Mouse (Mus musculus) hindbrain, embryonic 14.5 days (tissue): Measurements from ENCODE around the gene Hnrnpk. TPM values are rescaled to one million over a fixed set of nuclear protein-coding genes. Genes with fewer than 3 reads are reported as not detected.
"Not testable (repeated sequence)": the region's sequence is repeated elsewhere in the genome, so short reads cannot be mapped to it uniquely, and the experiment has no call there.

Source experiments
- ATAC-seq: fragments of 200-750 bp; cut with Nextera tagmentation; 2 replicates; pipeline ENCODE4 v1.8.0; 2017; ENCODE audit warnings: moderate number of reproducible peaks, mild to moderate bottlenecking, moderate TSS enrichment, moderate library complexity; ENCODE audit not compliant: low FRiP score
- DNase-seq: peaks from one replicate; pipeline ENCODE4 v3.0.0-alpha.2; 2015; ENCODE audit warnings: low spot score
- H3K27ac ChIP-seq: fragments of 300-500 bp; sonication (generic); 2 replicates; pipeline ENCODE4 v1.5.1; 2014; ENCODE audit warnings: mild to moderate bottlenecking, moderate library complexity
- H3K27me3 ChIP-seq: fragments of 300-500 bp; sonication (generic); 2 replicates; pipeline ENCODE4 v1.6.1; 2014; ENCODE audit warnings: mild to moderate bottlenecking, low read length, mixed read lengths; ENCODE audit not compliant: control insufficient read depth, insufficient read depth
- H3K36me3 ChIP-seq: fragments of 300-500 bp; sonication (generic); replicated peaks from 2 replicates; pipeline ENCODE4 v1.6.1; 2014; ENCODE audit not compliant: control insufficient read depth, insufficient read depth
- H3K4me1 ChIP-seq: fragments of 300-500 bp; sonication (generic); replicated peaks from 2 replicates; pipeline ENCODE4 v1.6.1; 2014; ENCODE audit warnings: antibody characterized with exemption, low read length, mixed read lengths; ENCODE audit not compliant: control insufficient read depth, insufficient read depth
- H3K4me2 ChIP-seq: fragments of 300-500 bp; sonication (generic); replicated peaks from 2 replicates; pipeline ENCODE4 v1.6.1; 2014; ENCODE audit warnings: mild to moderate bottlenecking, moderate library complexity
- H3K4me3 ChIP-seq: fragments of 300-500 bp; sonication (generic); replicated peaks from 2 replicates; pipeline ENCODE4 v1.5.1; 2014; ENCODE audit warnings: mild to moderate bottlenecking, low read length
- H3K9ac ChIP-seq: fragments of 300-500 bp; sonication (generic); 2 replicates; pipeline ENCODE4 v1.6.1; 2014
- H3K9me3 ChIP-seq: fragments of 300-500 bp; sonication (generic); 2 replicates; pipeline ENCODE4 v1.6.1; 2016; ENCODE audit warnings: low read length; ENCODE audit not compliant: control insufficient read depth
- WGBS: fragments of 180-500 bp; shearing (Covaris S2); extraction: QIAGEN DNeasy Blood & Tissue Kit; methylation state at CpG from one replicate; pipeline ENCODE4 v1.1.7; 2014; 5-methylcytosine and 5-hydroxymethylcytosine counted together
- polyA plus RNA-seq: library from polyadenylated mRNA; unstranded; fragments of >200 nt; fragmentation: Nextera tagmentation; extraction: Ambion mirVana; gene quantifications from 2 replicates; pipeline ENCODE4 v1.2.1, GENCODE M21; 2014

The Hnrnpk gene
- polyA plus RNA-seq, 1 experiment from 2014 or later = 1,306 TPM

GRCm38 (mm10) chr13:58373153-58373470 is 30.0 kb downstream of the Hnrnpk start:
- Histone ChIP-seq H3K4me3 (no peak overlapping the region), H3K27me3 (no peaks in the 10 kb centered on the region), H3K4me2 (no peak overlapping the region), H3K4me1 (no peaks in the 10 kb centered on the region), H3K9me3 (no peaks in the 10 kb centered on the region), H3K36me3 (no peaks in the 10 kb centered on the region), H3K9ac (no peak overlapping the region), H3K27ac (no peak overlapping the region)
- DNase-seq (no peak), ATAC-seq (no peak)
- 95% methylated on average over 2 of the region's 2 CpGs for WGBS

- no peaks in the 10 kb centered on the region for H3K4me1 ChIP-seq
- no peak for ATAC-seq
These were observed 30.6 kb downstream of the Hnrnpk start for GRCm38 (mm10) chr13:58372278-58373152.

DNA sequence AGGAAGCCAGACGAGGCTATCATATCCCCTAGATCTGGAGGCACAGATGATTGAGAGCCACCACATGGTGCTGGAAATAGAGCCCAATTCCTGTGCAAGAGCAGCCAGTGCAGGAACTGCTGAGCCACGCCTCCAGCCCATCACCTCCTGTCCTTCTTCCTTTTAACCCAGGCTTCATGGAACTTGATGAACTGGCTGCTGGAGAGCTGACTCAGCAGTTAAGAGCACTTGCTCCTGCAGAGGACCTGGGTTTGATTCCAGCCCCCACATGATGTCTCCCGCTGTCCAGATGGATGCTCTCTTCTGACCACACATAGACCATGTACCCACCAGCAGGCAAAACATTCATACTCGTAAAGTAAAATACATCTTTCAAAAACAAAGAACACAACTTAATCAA is 34.3 kb downstream of the Hnrnpk start:
- ATAC-seq (no peak), DNase-seq (no peak)
- 74% methylated on average over 4 of the region's 4 CpGs for WGBS
- H3K36me3 ChIP-seq = no peaks in the 10 kb centered on the region
- H3K9me3 ChIP-seq = no peaks in the 10 kb centered on the region
- no peak overlapping the region for H3K4me2 ChIP-seq
- no peak overlapping the region for H3K4me3 ChIP-seq
- no peaks in the 10 kb centered on the region for H3K4me1 ChIP-seq
- H3K27ac ChIP-seq = no peak overlapping the region
- H3K27me3 ChIP-seq = no peaks in the 10 kb centered on the region
- no peak overlapping the region for H3K9ac ChIP-seq

More at GRCm38 (mm10) chr13:58372278-58373152, 30.6 kb downstream of the Hnrnpk start:
- no peak for DNase-seq
- Histone ChIP-seq H3K27me3 (no peaks in the 10 kb centered on the region), H3K36me3 (no peaks in the 10 kb centered on the region), H3K27ac (no peak overlapping the region), H3K4me2 (no peak overlapping the region), H3K9me3 (no peaks in the 10 kb centered on the region), H3K9ac (no peak overlapping the region), H3K4me3 (no peak overlapping the region)
- WGBS = 84% methylated on average over 5 of the region's 5 CpGs

- no peak for ATAC-seq
- Histone ChIP-seq H3K9me3 (no peaks in the 10 kb centered on the region), H3K27ac (no peak overlapping the region), H3K4me1 (no peaks in the 10 kb centered on the region), H3K4me2 (no peak overlapping the region), H3K9ac (no peak overlapping the region), H3K27me3 (no peaks in the 10 kb centered on the region), H3K4me3 (no peak overlapping the region), H3K36me3 (no peaks in the 10 kb centered on the region)
- 77% methylated on average over 1 of the region's 1 CpGs for WGBS
- no peak for DNase-seq
These were observed 35.5 kb downstream of the Hnrnpk start for GRCm38 (mm10) chr13:58367641-58368040.

- no peaks in the 10 kb centered on the region for H3K4me1 ChIP-seq
- no peaks in the 10 kb centered on the region for H3K27me3 ChIP-seq
- no peak overlapping the region for H3K4me3 ChIP-seq
- no peak for DNase-seq
- ATAC-seq = no peak
- no peak overlapping the region for H3K4me2 ChIP-seq
- H3K27ac ChIP-seq = no peak overlapping the region
- 91% methylated on average over 3 of the region's 3 CpGs for WGBS
- no peaks in the 10 kb centered on the region for H3K36me3 ChIP-seq
- H3K9ac ChIP-seq = no peak overlapping the region
- H3K9me3 ChIP-seq = 0 out of 2 replicates have a peak, but pooled peaks cover 4% of the 10 kb centered on the region
These were observed 36.8 kb downstream of the Hnrnpk start for GRCm38 (mm10) chr13:58366373-58366772.

DNA sequence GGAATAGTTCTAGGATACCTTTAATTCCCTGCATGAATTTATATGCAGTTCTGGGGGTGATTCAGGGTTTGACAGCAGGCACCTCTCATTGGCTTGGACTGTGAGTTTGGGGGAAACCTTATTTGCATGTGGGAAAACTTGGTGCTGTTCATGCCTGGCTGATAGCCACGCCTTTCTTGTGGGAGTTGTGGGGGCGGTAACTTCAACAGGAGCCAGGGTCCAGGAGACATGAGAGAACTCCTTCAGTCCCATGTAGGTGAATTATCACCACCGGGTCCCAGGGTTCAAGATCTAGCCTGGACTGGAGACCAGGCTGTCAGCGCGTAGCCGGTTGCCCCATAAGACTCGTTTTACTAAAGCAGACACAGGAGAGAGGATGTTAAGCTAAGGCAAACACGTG is 38.0 kb downstream of the Hnrnpk start:
- ATAC-seq, H3K27ac ChIP-seq, H3K27me3 ChIP-seq, H3K36me3 ChIP-seq, H3K4me1 ChIP-seq, DNase-seq, H3K4me2 ChIP-seq, H3K4me3 ChIP-seq, H3K9ac ChIP-seq, H3K9me3 ChIP-seq: not testable (repeated sequence)
- WGBS = 84% methylated on average over 8 of the region's 8 CpGs

DNA sequence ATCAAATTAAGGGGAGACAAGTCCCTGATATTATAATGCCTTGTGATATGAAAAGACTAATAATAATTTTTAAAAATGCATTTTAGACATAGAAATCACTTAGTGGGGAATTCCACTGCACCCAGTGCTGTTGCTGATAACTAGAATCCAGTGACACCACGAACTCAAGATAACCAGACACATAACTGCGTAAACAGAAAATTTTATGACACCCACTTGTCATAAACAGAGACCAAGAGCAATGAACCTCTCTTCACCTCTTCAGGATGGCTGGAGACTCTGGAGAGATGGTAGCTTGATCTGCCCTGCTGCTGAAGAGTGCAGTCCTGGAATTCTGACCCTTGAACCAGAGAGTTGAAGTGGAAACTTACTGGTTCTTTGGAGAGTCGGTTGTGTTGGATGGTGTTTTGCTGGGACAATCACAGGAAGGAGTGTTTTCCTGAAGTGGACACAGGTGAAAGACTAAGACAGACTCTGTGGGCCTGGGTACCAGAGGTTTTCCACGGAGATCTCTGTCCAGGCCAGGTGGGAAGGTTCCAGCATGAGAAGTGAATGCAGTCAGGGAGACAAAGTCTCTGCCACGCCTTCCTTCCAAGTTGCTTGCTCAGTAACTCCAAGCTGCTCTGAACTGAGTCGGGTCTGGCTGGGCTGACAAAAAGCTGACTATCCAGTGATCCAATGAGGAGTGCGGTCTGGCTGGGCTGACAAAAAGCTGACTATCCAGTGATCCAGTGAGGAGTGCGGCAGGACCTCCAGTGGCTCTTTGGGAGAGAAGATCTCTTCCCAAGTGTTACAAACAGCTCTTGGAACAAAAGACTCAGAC is 38.6 kb downstream of the Hnrnpk start:
- Histone ChIP-seq H3K4me3 (no peak overlapping the region), H3K9me3 (0 out of 2 replicates have a peak, but pooled peaks cover 4% of the 10 kb centered on the region), H3K9ac (no peak overlapping the region), H3K4me1 (no peaks in the 10 kb centered on the region), H3K27ac (no peak overlapping the region), H3K27me3 (no peaks in the 10 kb centered on the region), H3K4me2 (no peak overlapping the region), H3K36me3 (no peaks in the 10 kb centered on the region)
- ATAC-seq = no peak
- DNase-seq = no peak
- 84% methylated on average over 8 of the region's 8 CpGs for WGBS

DNA sequence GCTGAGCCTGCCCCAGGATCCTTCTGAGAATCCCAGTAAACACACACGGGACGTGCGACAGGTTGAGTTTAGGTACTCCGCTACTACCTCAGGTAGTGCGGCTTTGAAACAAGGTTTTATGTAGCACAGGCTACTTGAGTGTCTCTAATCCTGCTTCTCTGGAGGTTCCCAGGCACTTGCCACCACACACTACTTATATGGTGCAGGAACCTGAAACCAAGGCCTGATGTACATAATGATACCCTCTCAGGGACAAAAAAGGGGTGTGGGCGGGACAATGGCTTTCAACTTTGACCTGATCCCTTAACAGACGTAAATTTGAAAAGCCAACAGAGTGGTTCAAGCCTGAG is 43.9 kb downstream of the Hnrnpk start:
- 3% methylated on average over 7 of the region's 7 CpGs for WGBS
- no peak for ATAC-seq
- DNase-seq = no peak

GRCm38 (mm10) chr13:58358629-58359303 is 44.4 kb downstream of the Hnrnpk start, which contains the start of gene Kif27:
Gene Kif27 (minus strand): TSS chr13:58359122.
- WGBS = 1% methylated on average over 72 of the region's 85 CpGs
- H3K4me2 ChIP-seq = peak within 1 kb of the TSS; percentile 88
- no peaks in the 10 kb centered on the region for H3K36me3 ChIP-seq
- 0 out of 2 replicates have a peak within 1 kb of the TSS, but pooled peaks have one; percentile 20 for H3K27ac ChIP-seq
- ATAC-seq (peak; percentile 96), DNase-seq (peak; percentile 77)
- H3K9me3 ChIP-seq = 0 out of 2 replicates have a peak, but pooled peaks cover 4% of the 10 kb centered on the region
- peaks cover 7% of the 10 kb centered on the region; the same call in 1 of the 2 replicates for H3K27me3 ChIP-seq
- H3K4me1 ChIP-seq = no peaks in the 10 kb centered on the region
- peak within 1 kb of the TSS; percentile 69 for H3K9ac ChIP-seq
- peak within 1 kb of the TSS; percentile 70 for H3K4me3 ChIP-seq

More for the DNA sequence above, 43.9 kb downstream of the Hnrnpk start:
- Histone ChIP-seq H3K27me3 (peaks cover 7% of the 10 kb centered on the region; the same call in 1 of the 2 replicates), H3K36me3 (no peaks in the 10 kb centered on the region), H3K9ac (peak overlapping the region; percentile 69; the same call in 1 of the 2 replicates), H3K4me3 (peak overlapping the region; percentile 70), H3K9me3 (0 out of 2 replicates have a peak, but pooled peaks cover 4% of the 10 kb centered on the region), H3K27ac (no peak overlapping the region), H3K4me2 (peak overlapping the region; percentile 88), H3K4me1 (no peaks in the 10 kb centered on the region)
